Mouse (Mus musculus) kidney, adult 8-10 months (tissue): Measurements from ENCODE around the gene Actrt3.
A peak's percentile ranks its signal among the peaks of the same experiment; 100 is the strongest.
"Not testable (repeated sequence)": the region's sequence is repeated elsewhere in the genome, so short reads cannot be mapped to it uniquely, and the experiment has no call there.

Experiments used
- DNase-seq, 2 experiments: peaks; one replicate each; pipeline ENCODE4 v3.0.0; 2022

Actrt3 gene

GRCm38 (mm10) chr3:30566333-30566732 is 33.4 kb downstream of the Actrt3 start:
- DNase-seq = not testable (repeated sequence)

- no peak for DNase-seq
These were observed 38.9 kb downstream of the Actrt3 start for GRCm38 (mm10) chr3:30560677-30561314.

- DNase-seq = peak; percentile 19 to 28
These were observed 46.0 kb downstream of the Actrt3 start for GRCm38 (mm10) chr3:30553741-30554140.

- peak in 1 of 2 experiments; percentile 3 for DNase-seq
These were observed 49.5 kb downstream of the Actrt3 start for GRCm38 (mm10) chr3:30550218-30550617.

- DNase-seq = no peak
These were observed 50.8 kb downstream of the Actrt3 start for GRCm38 (mm10) chr3:30548928-30549327.

- DNase-seq = no peak
These were observed 51.8 kb downstream of the Actrt3 start, which contains the start of gene Mecom for GRCm38 (mm10) chr3:30547908-30548307. Mecom (minus strand) TSS chr3:30548008.
